Mouse (Mus musculus): Measurements from ENCODE around the gene Csrnp3. TPM values are rescaled to one million over a fixed set of nuclear protein-coding genes. Genes with fewer than 3 reads are reported as not detected.

Csrnp3 gene
- total and polyA plus RNA-seq, 3 experiments = 2.2 to 2.5 (median 2.3) TPM

- H3K79me2 ChIP-seq (replicated peaks; ENCODE audit: control insufficient read depth, extremely low read depth, insufficient read depth, poor library complexity, severe bottlenecking) = no peaks in the 10 kb centered on the region
- H3K4me3 ChIP-seq (replicated peaks in 1 of 3; ENCODE audit: low read depth in 2 of 3, low read length in 2 of 3, poor library complexity in 1 of 3) = no peak overlapping the region
- no peaks in the 10 kb centered on the region for H3K36me3 ChIP-seq (replicated peaks in 1 of 2; ENCODE audit: control insufficient read depth in 1 of 2, insufficient read depth in 1 of 2, low read length in 1 of 2)
- peak; percentile 4 for DNase-seq (ENCODE audit: extremely low read depth)
- H3K27ac ChIP-seq (ENCODE audit: insufficient read depth, low read depth) = no peak overlapping the region
- in situ Hi-C loops (cut with MboI; ENCODE audit: low pct_ligation_motif_present, low pct_unique_long_range_greater_than_20kb, low sequenced_read_pairs) = no loop called here
- H3K4me2 ChIP-seq (ENCODE audit: insufficient read depth, low read depth, poor library complexity, severe bottlenecking) = no peak overlapping the region
- TF ChIP-seq NRF1 (IDR thresholded peaks at IDR 0.05; ENCODE audit: low read depth, low read length) = no peak
- no peak for TF ChIP-seq MYC (IDR thresholded peaks at IDR 0.05; ENCODE audit: low read depth, low read length)
- TF ChIP-seq MAFK (IDR thresholded peaks at IDR 0.05; ENCODE audit: insufficient replicate concordance, low read length) = no peak
- no peak for TF ChIP-seq MXI1 (IDR thresholded peaks at IDR 0.05; ENCODE audit: low read depth, low read length)
- TF ChIP-seq CHD1 (IDR thresholded peaks at IDR 0.05; ENCODE audit: low read depth, low read length) = no peak
- no peak for TF ChIP-seq USF1 (IDR thresholded peaks at IDR 0.05; ENCODE audit: low read depth, low read length)
- TF ChIP-seq CTCF (conservative IDR thresholded peaks at IDR 0.05 in 1 of 2, IDR thresholded peaks at IDR 0.05 in 1 of 2; ENCODE audit: low read depth in 2 of 2, low read length in 2 of 2) = peak in 1 of 2 experiments; percentile 45; a peak in 2 of 4 replicates
- no peak for TF ChIP-seq ZNF384 (IDR thresholded peaks at IDR 0.05; ENCODE audit: low read depth, low read length)
- no peak for TF ChIP-seq MAX (IDR thresholded peaks at IDR 0.05; ENCODE audit: low read length)
- no peak for TF ChIP-seq TBP (conservative IDR thresholded peaks at IDR 0.05; ENCODE audit: low read depth, low read length)
- no peak for TF ChIP-seq EP300 (IDR thresholded peaks at IDR 0.05; ENCODE audit: low read length)
- TF ChIP-seq E2F4 (IDR thresholded peaks at IDR 0.05; ENCODE audit: insufficient replicate concordance, low read depth, low read length) = no peak
- TF ChIP-seq POLR2A (IDR thresholded peaks at IDR 0.05; ENCODE audit: low read depth, low read length) = no peak
- TF ChIP-seq HCFC1 (IDR thresholded peaks at IDR 0.05; ENCODE audit: low read depth, low read length) = no peak
- TF ChIP-seq SMC3 (IDR thresholded peaks at IDR 0.05; ENCODE audit: low read depth, low read length) = peak; percentile 40
- TF ChIP-seq JUN (IDR thresholded peaks at IDR 0.05; ENCODE audit: insufficient read depth, low read depth, low read length) = no peak
- no peak for TF ChIP-seq JUND (conservative IDR thresholded peaks at IDR 0.05; ENCODE audit: low read depth, low read length)
- no peak for TF ChIP-seq IRF4 (IDR thresholded peaks at IDR 0.05; ENCODE audit: low read depth, low read length)
- TF ChIP-seq ZC3H11A (IDR thresholded peaks at IDR 0.05; ENCODE audit: low read depth, low read length) = no peak
- peak; percentile 2 for TF ChIP-seq RAD21 (IDR thresholded peaks at IDR 0.05; ENCODE audit: low read depth, low read length)
- no peak for TF ChIP-seq POLR2AphosphoS2 (IDR thresholded peaks at IDR 0.05; ENCODE audit: low read depth, low read length)
- H3K9ac ChIP-seq (ENCODE audit: insufficient read depth, low read depth) = no peak overlapping the region
- peaks cover 21% of the 10 kb centered on the region for H3K9me3 ChIP-seq (replicated peaks; ENCODE audit: low read length)
- no peaks in the 10 kb centered on the region for H3K27me3 ChIP-seq (replicated peaks)
- dilution Hi-C loops (cut with MboI; ENCODE audit: extremely low pct_ligation_motif_present, extremely low pct_unique_long_range_greater_than_20kb, low sequenced_read_pairs) = no loop called here
- no peaks in the 10 kb centered on the region for H3K4me1 ChIP-seq (ENCODE audit: control insufficient read depth in 1 of 2, insufficient read depth in 2 of 2)
Observed at GRCm38 (mm10) chr2:65990108-65990507, 144.5 kb downstream of the Csrnp3 start.

- no peaks in the 10 kb centered on the region for H3K36me3 ChIP-seq (replicated peaks in 1 of 2; ENCODE audit: control insufficient read depth in 1 of 2, insufficient read depth in 1 of 2, low read length in 1 of 2)
- H3K9ac ChIP-seq (ENCODE audit: insufficient read depth, low read depth) = no peak overlapping the region
- H3K27me3 ChIP-seq (replicated peaks) = no peaks in the 10 kb centered on the region
- DNase-seq (ENCODE audit: extremely low read depth) = no peak
- H3K4me2 ChIP-seq (ENCODE audit: insufficient read depth, low read depth, poor library complexity, severe bottlenecking) = no peak overlapping the region
- no peaks in the 10 kb centered on the region for H3K4me1 ChIP-seq (ENCODE audit: control insufficient read depth in 1 of 2, insufficient read depth in 2 of 2)
- H3K79me2 ChIP-seq (replicated peaks; ENCODE audit: control insufficient read depth, extremely low read depth, insufficient read depth, poor library complexity, severe bottlenecking) = no peaks in the 10 kb centered on the region
- H3K9me3 ChIP-seq (replicated peaks; ENCODE audit: low read length) = peaks cover 22% of the 10 kb centered on the region
- H3K4me3 ChIP-seq (replicated peaks in 1 of 3; ENCODE audit: low read depth in 2 of 3, low read length in 2 of 3, poor library complexity in 1 of 3) = no peak overlapping the region
- in situ Hi-C loops (cut with MboI; ENCODE audit: low pct_ligation_motif_present, low pct_unique_long_range_greater_than_20kb, low sequenced_read_pairs) (no loop called here), dilution Hi-C loops (cut with MboI; ENCODE audit: extremely low pct_ligation_motif_present, extremely low pct_unique_long_range_greater_than_20kb, low sequenced_read_pairs) (no loop called here)
- no peak for TF ChIP-seq MAX (IDR thresholded peaks at IDR 0.05; ENCODE audit: low read length)
- H3K27ac ChIP-seq (ENCODE audit: insufficient read depth, low read depth) = no peak overlapping the region
Observed at GRCm38 (mm10) chr2:65990754-65991153, 145.2 kb downstream of the Csrnp3 start.

All from CH12.LX (cell line).